Mouse (Mus musculus): ENCODE measurements around the gene Phtf2. TPM values are rescaled to one million over a fixed set of nuclear protein-coding genes. Genes with fewer than 3 reads are reported as not detected.

The Phtf2 gene
- polyA plus RNA-seq (2012; rRNA removed), result 10.4 and 13.0 TPM in 2 replicates

GRCm38 (mm10) chr5:20881915-20882800 lies at the start of gene Phtf2, which contains the start of gene Tmem60:
Gene Phtf2, minus strand, starts transcription at chr5:20882124.
Gene Tmem60, plus strand, starts transcription at chr5:20882191.

Other genes starting within 250 kb of the Phtf2 start
- gene Tmem60, start 67 bp upstream of the Phtf2 start, polyA plus RNA-seq (2012; rRNA removed), result 15.8 and 36.5 TPM in 2 replicates
- gene Rsbn1l, start 74.3 kb upstream of the Phtf2 start, polyA plus RNA-seq (2012; rRNA removed), result 7.1 and 11.0 TPM in 2 replicates
- 62.4 and 88.5 TPM in 2 replicates for gene Ptpn12, start 173.8 kb upstream of the Phtf2 start, polyA plus RNA-seq (2012; rRNA removed)